In genomic region chr3:89238494-89238893, GRCm38 (mm10) we compare ENCODE assay signal across 16 mouse cellular contexts. TPM values are rescaled to one million over a fixed set of nuclear protein-coding genes. Genes with fewer than 3 reads are reported as not detected.
DNase-seq lines count a peak whose midpoint lies in the region; ATAC-seq and TF ChIP-seq lines count a peak whose summit lies in the region.
"Had no signal": no experiment of that assay in that cellular context is flagged by ENCODE, and none has a peak within 500 bp of the region (broad histone marks: within the 10 kb centered on the region; RNA-seq: fewer than 3 reads in every experiment).

No protein-coding gene starts in this region.

- H3K36me3 ChIP-seq in kidney, embryonic 15.5 days: peaks cover 14% of the 10 kb centered on the region
- H3K36me3 ChIP-seq in lung, postnatal 0 days (ENCODE audit: insufficient read depth, low read length): no peaks in the 10 kb centered on the region
- no peaks in the 10 kb centered on the region; the same call in 1 of the 2 replicates for H3K36me3 ChIP-seq in intestine, embryonic 16.5 days (ENCODE audit: control insufficient read depth, insufficient read depth, low read length)
- H3K36me3 ChIP-seq: G1E; heart, embryonic 15.5 days; liver, embryonic 15.5 days had no signal

- peaks cover 26% of the 10 kb centered on the region for H3K4me1 ChIP-seq in kidney, embryonic 15.5 days
- H3K4me1 ChIP-seq in lung, postnatal 0 days (ENCODE audit: insufficient read depth, low read depth, low read length): peaks cover 3% of the 10 kb centered on the region
- peaks cover 16% of the 10 kb centered on the region for H3K4me1 ChIP-seq in intestine, embryonic 16.5 days (ENCODE audit: control insufficient read depth, insufficient read depth, low read length)

- no peak for TF ChIP-seq EP300 in lung, postnatal 0 days (IDR thresholded peaks at IDR 0.05)

- ATAC-seq in kidney, embryonic 15.5 days (replicated peaks; ENCODE audit: low FRiP score): peak; percentile 43; the same call in 1 of the 2 replicates
- peak; percentile 8; the same call in 1 of the 2 replicates for ATAC-seq in lung, postnatal 0 days
- ATAC-seq in intestine, embryonic 16.5 days: peak; percentile 82
- ATAC-seq in cerebellum, adult (ENCODE audit: insufficient number of reproducible peaks, low FRiP score, low TSS enrichment): no peak
- ATAC-seq: forebrain, embryonic 14.5 days had no signal

- no peak overlapping the region for H3K27ac ChIP-seq in kidney, embryonic 15.5 days
- H3K27ac ChIP-seq in lung, postnatal 0 days (ENCODE audit: low read length): no peak overlapping the region
- peak overlapping the region; percentile 4; the same call in 1 of the 2 replicates for H3K27ac ChIP-seq in intestine, embryonic 16.5 days (ENCODE audit: low read length)
- H3K27ac ChIP-seq: heart, embryonic 15.5 days; layer of hippocampus, adult 2 months; liver, embryonic 15.5 days; neural tube, embryonic 15.5 days had no signal

- H3K9ac ChIP-seq in kidney, embryonic 15.5 days: no peak overlapping the region
- no peak overlapping the region for H3K9ac ChIP-seq in lung, postnatal 0 days (replicated peaks; ENCODE audit: low read depth)
- 0 out of 2 replicates have a peak overlapping the region, but pooled peaks have one; percentile 9 for H3K9ac ChIP-seq in intestine, embryonic 16.5 days (ENCODE audit: low read depth, low read length)
- H3K9ac ChIP-seq: heart, embryonic 15.5 days; liver, embryonic 15.5 days; neural tube, embryonic 15.5 days had no signal

- no peak for DNase-seq in kidney, adult 9 months
- no peak for DNase-seq in lung, postnatal 0 days (ENCODE audit: low spot score)
- no peak for DNase-seq in lung, postnatal 4 days
- peak; percentile 82 for DNase-seq in yolk sac, embryonic 10.5 days (ENCODE audit: low spot score)
- DNase-seq: midbrain, embryonic 14.5 days; right cerebral cortex, postnatal 25 days had no signal

- WGBS in kidney, embryonic 15.5 days: 43% methylated on average over 11 of the region's 12 CpGs
- WGBS in lung, postnatal 0 days: 43% methylated on average over 12 of the region's 12 CpGs
- 51% methylated on average over 11 of the region's 12 CpGs for WGBS in intestine, embryonic 16.5 days

- no peak overlapping the region for H3K4me3 ChIP-seq in kidney, embryonic 15.5 days (replicated peaks)
- H3K4me3 ChIP-seq in lung, postnatal 0 days (ENCODE audit: low read depth, low read length): no peak overlapping the region
- no peak overlapping the region for H3K4me3 ChIP-seq in intestine, embryonic 16.5 days (ENCODE audit: low read length)
- H3K4me3 ChIP-seq: heart, embryonic 15.5 days; layer of hippocampus, adult 2 months; liver, embryonic 15.5 days; myocyte; neural tube, embryonic 15.5 days had no signal

- no peaks in the 10 kb centered on the region for H3K27me3 ChIP-seq in kidney, embryonic 15.5 days
- no peaks in the 10 kb centered on the region for H3K27me3 ChIP-seq in lung, postnatal 0 days (replicated peaks; ENCODE audit: insufficient read depth, low read length)
- H3K27me3 ChIP-seq in intestine, embryonic 16.5 days (replicated peaks; ENCODE audit: control insufficient read depth, insufficient read depth, low read length): no peaks in the 10 kb centered on the region
- H3K27me3 ChIP-seq: neural tube, embryonic 15.5 days had no signal

- no peaks in the 10 kb centered on the region for H3K9me3 ChIP-seq in kidney, embryonic 15.5 days (replicated peaks)
- H3K9me3 ChIP-seq in lung, postnatal 0 days (ENCODE audit: low read length): no peaks in the 10 kb centered on the region
- no peaks in the 10 kb centered on the region for H3K9me3 ChIP-seq in intestine, embryonic 16.5 days (ENCODE audit: control insufficient read depth, low read length)
- H3K9me3 ChIP-seq: G1E; heart, embryonic 15.5 days; liver, embryonic 15.5 days; neural tube, embryonic 15.5 days had no signal

- peak overlapping the region; percentile 15; the same call in 1 of the 2 replicates for H3K4me2 ChIP-seq in kidney, embryonic 15.5 days
- 0 out of 2 replicates have a peak overlapping the region, but pooled peaks have one; percentile 3 for H3K4me2 ChIP-seq in lung, postnatal 0 days (replicated peaks; ENCODE audit: low read depth, low read length)
- peak overlapping the region; percentile 35; the same call in 1 of the 2 replicates for H3K4me2 ChIP-seq in intestine, embryonic 16.5 days (ENCODE audit: low read depth, low read length)
- H3K4me2 ChIP-seq: heart, embryonic 15.5 days; liver, embryonic 15.5 days; neural tube, embryonic 15.5 days had no signal

- no peak for TF ChIP-seq CTCF in lung, postnatal 0 days (IDR thresholded peaks at IDR 0.05)

RNA-seq across cellular contexts. Expression of gene Krtcap2, which starts 7.3 kb away (rescaled TPM):
- polyA plus RNA-seq in kidney, embryonic 15.5 days (2015; fragmentation: Nextera tagmentation; extraction: Ambion mirVana): 309 and 321 TPM in 2 replicates
- 282 and 309 TPM in 2 replicates for polyA plus RNA-seq in lung, postnatal 0 days (2015; fragmentation: Nextera tagmentation; extraction: Ambion mirVana)
- polyA plus RNA-seq in intestine, embryonic 16.5 days (2015; fragmentation: Nextera tagmentation; extraction: Ambion mirVana): 316 and 334 TPM in 2 replicates

RNA-seq across cellular contexts. Expression of gene Trim46, which starts 7.6 kb away (rescaled TPM):
- 3.4 and 5.2 TPM in 2 replicates for polyA plus RNA-seq in kidney, embryonic 15.5 days (2015; fragmentation: Nextera tagmentation; extraction: Ambion mirVana)
- polyA plus RNA-seq in lung, postnatal 0 days (2015; fragmentation: Nextera tagmentation; extraction: Ambion mirVana): 1.8 and 2.1 TPM in 2 replicates
- 3.9 TPM in 2 replicates for polyA plus RNA-seq in intestine, embryonic 16.5 days (2015; fragmentation: Nextera tagmentation; extraction: Ambion mirVana)

RNA-seq across cellular contexts. Expression of gene Muc1, which starts 9.6 kb away (rescaled TPM):
- polyA plus RNA-seq in kidney, embryonic 15.5 days (2015; fragmentation: Nextera tagmentation; extraction: Ambion mirVana): 12.0 and 12.3 TPM in 2 replicates
- 300 and 307 TPM in 2 replicates for polyA plus RNA-seq in lung, postnatal 0 days (2015; fragmentation: Nextera tagmentation; extraction: Ambion mirVana)
- 13.2 and 13.4 TPM in 2 replicates for polyA plus RNA-seq in intestine, embryonic 16.5 days (2015; fragmentation: Nextera tagmentation; extraction: Ambion mirVana)
- polyA plus RNA-seq: G1E; liver, embryonic 15.5 days had no signal

RNA-seq across cellular contexts. Expression of gene Mtx1, which starts 11.6 kb away (rescaled TPM):
- 211 and 219 TPM in 2 replicates for polyA plus RNA-seq in kidney, embryonic 15.5 days (2015; fragmentation: Nextera tagmentation; extraction: Ambion mirVana)
- polyA plus RNA-seq in lung, postnatal 0 days (2015; fragmentation: Nextera tagmentation; extraction: Ambion mirVana): 99.3 and 116 TPM in 2 replicates
- 214 and 234 TPM in 2 replicates for polyA plus RNA-seq in intestine, embryonic 16.5 days (2015; fragmentation: Nextera tagmentation; extraction: Ambion mirVana)

RNA-seq across cellular contexts. Expression of gene Dpm3, which starts 20.7 kb away (rescaled TPM):
- polyA plus RNA-seq in kidney, embryonic 15.5 days (2015; fragmentation: Nextera tagmentation; extraction: Ambion mirVana): 149 and 153 TPM in 2 replicates
- 125 and 136 TPM in 2 replicates for polyA plus RNA-seq in lung, postnatal 0 days (2015; fragmentation: Nextera tagmentation; extraction: Ambion mirVana)
- 119 and 126 TPM in 2 replicates for polyA plus RNA-seq in intestine, embryonic 16.5 days (2015; fragmentation: Nextera tagmentation; extraction: Ambion mirVana)

Comparison
In these comparisons a context has a peak if more than half of its experiments do, and no peak if none do; other contexts are left out.
1. RNA of gene Muc1, which starts 9.6 kb away (polyA plus RNA-seq): 300 to 307 TPM in lung, postnatal 0 days; 13.2 to 13.4 TPM in intestine, embryonic 16.5 days and 12.0 to 12.3 TPM in kidney, embryonic 15.5 days; every median in the first group is over 10 times any median in the second.
2. Peak in every context shown above with its lines, with median percentiles within 50 percentile points of each other: H3K4me2 ChIP-seq.